Mouse (Mus musculus) cerebellum, adult 8-10 months (tissue): ENCODE data around the gene P2rx7.

Source experiments
- DNase-seq: peaks from one replicate; pipeline ENCODE4 v3.0.0; 2022

Gene P2rx7

DNA sequence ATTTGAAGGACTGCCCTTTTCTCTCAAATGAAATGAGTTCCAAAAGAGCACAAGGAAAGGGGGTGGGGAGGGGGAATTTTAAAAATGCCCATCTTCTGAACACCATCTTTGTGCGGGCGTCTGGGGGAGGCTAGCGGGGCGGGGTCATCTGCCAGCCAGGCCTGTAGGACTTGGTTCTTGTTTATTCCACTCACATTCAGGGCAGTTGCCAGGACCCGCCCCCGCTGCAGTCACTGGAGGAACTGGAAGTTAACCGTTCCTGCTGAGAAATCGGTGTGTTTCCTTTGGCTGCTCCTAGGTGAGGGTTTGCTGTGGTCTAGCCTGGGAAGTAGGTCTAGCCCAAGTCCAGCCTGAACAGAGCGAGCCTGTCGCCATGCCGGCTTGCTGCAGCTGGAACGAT is at the start of gene P2rx7:
P2rx7 (plus strand) TSS at position 211 of the 400 bp plus-strand sequence.
- DNase-seq = no peak

DNA sequence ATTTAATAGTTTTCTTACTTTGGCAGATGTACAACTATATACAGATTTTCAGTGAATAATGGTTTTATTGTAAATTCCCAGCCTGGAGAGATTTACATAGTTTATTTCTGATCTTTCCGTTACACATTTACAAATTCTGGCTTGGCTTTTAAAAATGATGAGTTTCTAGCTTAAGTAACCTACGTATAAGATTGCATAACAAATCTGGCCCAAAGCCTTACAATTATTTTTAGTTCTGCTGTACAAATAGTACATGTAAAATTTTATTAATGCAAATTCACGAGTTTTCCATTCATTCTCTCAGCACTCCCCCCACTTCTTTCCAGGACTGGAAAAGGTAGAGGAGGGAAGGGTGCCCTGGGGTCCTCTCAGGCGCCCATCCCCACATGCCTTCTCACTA is 48.2 kb upstream of the P2rx7 start:
- no peak for DNase-seq

DNA sequence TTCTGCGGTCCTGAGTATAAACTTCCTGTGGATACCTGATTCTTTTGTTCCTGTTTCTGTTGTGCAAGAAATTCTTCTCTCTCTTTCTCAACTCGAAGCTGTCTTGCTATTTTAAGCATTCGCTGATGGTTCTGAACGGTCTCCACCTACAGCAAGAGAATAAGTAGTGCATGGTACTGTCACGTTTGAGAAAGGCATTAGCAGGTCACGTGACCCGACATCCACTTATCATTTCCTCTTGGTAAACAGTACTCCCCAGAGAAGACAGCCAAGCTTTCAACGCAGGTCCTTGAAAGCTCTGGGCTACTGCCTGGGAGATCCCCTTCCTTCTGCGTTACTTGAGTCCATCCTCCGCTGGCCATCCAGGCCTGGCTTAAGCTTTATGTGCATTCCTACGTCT is 41.5 kb upstream of the P2rx7 start:
- DNase-seq = no peak

DNA sequence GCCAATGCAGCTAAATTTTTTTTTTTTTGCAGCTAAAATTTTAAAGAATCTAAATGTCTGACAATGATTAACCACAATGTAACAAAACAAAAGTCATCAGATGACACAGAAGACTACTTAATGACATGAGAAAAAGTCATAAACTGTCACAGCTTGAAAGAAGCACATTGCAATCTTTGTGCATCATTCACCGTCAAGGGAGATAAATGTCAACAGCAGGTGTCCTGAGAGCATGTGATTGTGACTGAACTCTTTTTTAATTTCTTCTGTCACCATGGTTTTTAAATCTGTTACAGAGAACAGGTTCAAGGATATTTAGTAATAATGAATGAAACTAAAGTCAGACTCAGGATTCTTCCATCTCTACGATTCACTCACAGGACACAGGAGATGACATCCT is 38.8 kb upstream of the P2rx7 start:
- DNase-seq = no peak

DNA sequence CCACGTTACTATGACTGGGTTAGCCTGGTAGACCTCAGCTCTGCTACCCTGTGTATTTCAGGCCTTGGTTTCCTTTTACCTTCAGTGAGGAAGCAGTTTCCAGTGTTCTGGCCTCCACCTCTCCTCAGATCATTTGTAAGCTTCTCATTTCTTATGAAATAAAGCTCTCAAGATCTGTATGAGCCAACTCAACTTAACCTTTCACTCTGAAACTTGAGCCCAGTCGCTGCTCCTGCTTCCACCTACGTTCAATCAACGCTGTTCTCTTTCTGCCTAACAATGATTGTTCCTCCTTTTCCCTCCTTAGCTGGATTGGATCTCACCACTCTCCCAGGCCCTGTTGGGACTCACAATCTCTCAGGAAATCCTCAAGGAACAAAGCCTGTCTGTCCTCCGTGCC is 32.1 kb upstream of the P2rx7 start:
- DNase-seq = no peak

DNA sequence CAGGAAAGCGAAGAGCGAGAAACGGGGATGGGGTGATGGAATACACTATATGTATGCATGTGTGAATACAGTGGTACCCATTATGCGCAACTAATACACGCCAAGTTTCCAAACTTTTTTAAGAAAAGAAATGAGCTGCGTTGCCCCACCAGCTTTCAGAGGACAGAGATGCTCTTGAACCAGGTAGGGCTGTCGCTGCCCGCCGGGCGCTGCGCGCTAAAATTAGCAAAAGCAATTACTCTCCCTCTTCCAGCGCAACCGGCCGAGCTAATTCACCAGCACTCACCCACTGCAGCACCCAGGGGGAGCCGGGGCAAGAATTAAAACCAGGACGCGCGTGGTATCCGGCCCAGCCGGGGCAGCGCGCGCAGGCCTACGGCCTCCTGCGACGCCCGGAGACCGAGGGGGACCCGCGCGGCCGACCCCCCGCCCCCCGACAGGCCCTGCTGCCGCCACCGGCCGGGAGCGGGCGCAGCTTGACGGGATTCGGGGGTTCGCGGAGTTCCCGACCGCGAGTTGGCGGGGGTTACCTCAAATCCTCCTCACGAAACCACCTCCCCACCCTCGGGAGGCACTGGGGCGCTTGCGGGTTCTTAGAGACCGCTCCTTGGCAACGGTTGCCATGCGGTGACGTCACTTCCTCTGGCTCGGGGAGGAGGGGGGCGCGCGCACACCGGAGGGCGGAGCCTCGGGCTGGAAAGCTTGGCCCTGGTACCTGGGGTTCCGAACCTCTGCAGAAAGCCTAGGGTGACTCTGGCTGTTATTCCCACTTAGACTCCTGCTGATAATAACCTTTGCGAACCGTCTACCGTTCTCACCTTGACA is 29.6 kb upstream of the P2rx7 start, which contains the start of gene Ift81:
Ift81 (minus strand) TSS at position 611 of the 825 bp plus-strand sequence.
- peak; percentile 97 for DNase-seq

DNA sequence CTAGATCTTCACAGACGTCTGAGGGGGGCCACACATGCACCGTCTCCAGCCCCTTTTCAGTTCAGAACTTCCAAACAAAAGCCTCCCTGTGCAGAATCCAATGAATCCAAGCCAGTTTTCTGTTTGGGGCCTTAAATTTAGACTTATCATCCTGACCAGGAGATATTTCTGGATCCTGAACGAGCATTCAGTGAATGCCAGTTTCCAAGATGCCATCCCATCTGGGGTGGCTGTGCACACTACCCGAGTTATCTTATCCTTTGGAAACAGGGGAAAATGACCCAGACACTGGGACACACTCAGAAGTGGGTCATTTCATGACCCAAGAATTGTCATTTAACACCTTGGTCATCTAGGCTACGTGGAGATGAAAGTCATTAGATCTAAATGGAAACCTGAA is 26.0 kb upstream of the P2rx7 start:
- no peak for DNase-seq

DNA sequence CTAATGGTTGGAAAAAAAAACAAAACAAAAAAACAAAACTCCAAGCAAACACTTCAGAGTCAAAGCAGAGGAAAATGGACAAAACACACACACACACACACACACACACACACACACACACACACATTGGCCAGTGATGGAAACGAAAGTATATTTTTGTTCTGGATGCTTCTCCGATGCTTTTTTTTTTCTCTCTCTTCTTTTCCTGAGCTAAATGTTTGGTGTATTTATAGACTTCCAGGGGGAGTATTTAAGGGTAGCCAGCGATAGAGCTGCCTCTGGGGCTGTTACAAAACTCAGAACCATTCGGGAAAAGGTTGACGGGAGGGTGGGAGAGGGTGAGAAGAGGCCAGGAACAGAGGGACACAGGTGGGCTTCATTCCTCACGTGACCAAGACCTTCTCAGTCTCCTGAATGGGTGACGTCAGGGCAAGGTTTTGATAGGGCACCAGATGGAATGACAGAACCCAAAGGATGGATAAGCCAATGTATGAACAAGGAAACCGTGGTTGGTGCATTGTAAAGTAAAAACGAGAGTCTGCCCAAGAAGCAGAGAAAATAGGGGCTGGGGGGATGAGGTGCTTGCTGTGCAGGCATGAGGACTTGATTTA is 23.9 kb upstream of the P2rx7 start:
- DNase-seq = no peak

DNA sequence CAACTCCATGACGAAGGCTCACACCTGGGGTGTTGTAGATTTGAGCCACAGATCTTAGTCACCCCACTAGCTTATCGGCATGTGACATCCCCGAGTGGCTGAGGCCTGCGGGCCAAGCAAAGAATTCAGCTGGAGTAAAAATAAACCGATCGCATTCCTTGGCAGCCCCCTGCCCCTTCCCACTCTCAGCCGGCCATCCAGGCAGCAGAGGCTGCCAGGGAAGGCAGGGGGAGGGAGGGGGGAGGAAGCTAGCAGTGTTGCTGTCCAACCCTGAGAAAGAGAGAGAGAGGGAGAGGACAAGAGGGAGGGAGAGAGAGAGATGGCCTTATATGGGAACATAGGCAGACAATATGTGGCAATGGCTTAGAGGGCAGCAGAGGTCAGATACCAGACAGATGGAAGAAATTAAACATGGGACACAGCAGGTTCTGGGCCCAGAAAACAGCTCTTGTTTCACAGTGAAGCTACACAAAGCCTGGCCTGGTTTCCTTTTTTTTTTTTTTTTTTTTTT is 22.3 kb upstream of the P2rx7 start:
- DNase-seq = no peak

DNA sequence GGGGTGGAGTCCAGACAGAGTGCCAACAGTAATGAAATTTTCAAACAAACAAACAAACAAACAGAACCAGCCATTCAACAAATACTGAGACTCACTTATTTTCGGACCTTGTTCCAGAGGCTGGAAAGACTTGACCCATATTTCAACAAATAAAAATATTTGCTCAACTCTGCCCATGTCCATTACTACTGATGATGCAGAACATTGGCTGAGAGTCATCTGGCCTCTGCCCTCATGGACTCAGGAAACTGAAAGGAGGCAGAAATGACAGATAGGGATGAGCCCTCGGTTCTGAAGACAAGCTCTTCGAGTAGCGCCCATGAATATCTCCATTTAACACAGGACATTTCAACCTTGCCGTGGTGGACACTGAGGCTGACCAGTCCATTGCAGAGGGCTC is 21.2 kb upstream of the P2rx7 start:
- no peak for DNase-seq

DNA sequence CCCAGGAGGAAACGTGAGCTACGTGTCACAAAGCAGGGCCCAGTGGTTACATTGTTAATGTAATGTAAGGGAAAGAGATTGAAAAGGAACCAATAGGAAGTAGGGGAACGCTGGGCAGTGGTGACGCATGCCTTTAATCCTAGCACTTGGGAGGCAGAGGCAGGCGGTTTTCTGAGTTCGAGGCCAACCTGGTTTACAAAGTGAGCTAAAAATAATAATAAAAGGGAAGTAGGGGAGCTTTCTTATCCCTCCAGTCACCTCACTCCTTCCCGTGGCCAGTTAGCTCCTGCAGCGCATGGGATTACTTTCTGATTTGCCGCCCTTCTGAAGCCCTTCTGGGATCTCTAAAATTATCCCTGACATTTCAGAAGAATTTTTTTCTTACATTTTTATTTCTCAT is 19.9 kb upstream of the P2rx7 start:
- no peak for DNase-seq

DNA sequence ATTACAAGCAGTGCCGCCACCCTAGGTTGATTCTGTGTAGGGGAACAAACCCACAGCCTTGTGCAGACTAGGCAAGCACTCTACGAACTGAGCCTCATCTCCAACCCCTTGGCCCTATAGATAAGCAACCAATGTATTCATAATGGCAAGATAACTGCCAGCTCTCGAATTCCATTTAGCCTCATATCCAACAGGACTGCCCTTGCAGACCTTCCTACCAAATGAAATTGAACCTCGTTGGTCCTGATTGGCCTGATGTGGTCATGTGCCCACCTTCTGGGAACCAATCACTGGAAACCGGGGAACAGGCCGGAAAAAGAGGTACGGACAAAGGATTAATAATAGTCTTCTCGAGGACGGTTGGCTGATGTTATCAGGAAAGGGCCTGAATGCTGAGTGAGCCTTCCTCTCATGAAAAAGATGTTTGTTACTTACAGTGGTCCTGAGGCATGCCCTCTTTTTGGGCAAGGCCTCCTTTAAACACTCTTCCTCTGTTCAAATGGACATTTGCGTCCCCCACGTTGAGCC is 18.7 kb upstream of the P2rx7 start:
- no peak for DNase-seq

DNA sequence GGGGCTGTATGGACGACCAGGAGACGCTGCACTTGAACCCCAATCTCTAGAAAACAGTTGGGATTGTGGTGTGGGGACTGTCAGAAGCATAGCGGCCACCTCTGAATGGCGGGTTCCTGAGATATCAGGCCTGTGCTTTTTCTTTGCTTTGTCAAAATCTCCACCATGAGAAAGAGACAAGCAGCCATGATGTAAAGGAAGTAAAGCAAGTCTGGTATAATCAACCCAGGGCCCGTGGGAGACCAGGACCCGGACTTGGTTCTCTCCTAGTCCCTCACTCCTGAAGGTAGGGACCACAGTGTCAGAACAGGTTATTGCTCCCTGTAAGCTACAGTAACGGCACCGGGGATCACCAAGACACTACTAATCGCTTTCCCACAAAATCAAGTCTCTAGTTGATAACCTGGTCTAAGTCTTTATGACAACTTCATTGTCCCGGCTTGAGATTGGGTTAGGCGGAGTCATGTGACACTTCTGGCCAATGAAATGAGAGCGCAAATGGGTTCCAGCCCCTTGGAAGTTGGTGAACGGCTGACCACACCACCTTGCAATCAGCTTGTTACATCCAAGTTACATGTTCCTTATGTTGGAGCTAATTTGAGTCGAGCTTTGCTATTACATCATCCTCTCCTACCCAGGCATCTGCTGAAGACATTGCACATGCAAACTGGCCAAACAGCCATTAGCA is 18.0 kb upstream of the P2rx7 start:
- DNase-seq = no peak

DNA sequence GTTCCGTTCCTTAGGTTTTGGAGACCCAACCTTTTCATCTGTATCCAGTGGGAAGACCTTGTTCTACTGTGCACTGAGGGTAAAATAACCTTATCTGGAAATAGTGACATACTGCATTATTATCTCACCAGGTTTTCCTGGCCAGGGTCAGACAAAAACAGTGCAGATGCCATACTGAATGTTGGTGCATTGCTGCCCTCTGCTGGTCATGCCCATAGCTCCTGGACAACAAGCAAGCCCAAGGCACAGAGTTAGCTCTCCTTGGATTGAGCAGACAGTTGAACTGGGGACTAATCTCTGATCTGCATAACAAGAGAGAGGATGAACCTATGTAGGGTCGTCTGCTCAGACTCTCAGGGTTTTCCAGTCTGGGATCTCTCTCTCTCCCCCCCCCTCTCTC is 16.5 kb upstream of the P2rx7 start:
- peak; percentile 92 for DNase-seq

DNA sequence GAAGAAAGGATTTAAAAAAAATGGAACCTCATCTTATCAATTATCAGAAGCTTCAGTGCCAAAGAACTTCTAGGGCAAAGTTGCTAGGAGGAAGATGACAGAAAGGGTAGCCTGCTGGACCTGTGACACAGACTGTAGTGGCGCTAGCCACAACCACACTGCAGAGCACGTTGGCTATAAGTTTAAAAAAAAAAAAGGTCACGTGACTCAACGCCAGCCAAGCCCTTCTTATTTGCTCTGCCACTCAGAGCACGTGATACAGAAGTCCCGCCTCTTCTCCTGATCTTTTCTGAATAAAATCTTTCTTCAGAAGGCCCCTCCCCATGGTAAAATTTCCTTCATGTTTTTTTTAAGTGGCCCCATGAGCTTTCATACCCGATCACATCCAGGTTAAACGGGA is 8.5 kb upstream of the P2rx7 start:
- DNase-seq = no peak

DNA sequence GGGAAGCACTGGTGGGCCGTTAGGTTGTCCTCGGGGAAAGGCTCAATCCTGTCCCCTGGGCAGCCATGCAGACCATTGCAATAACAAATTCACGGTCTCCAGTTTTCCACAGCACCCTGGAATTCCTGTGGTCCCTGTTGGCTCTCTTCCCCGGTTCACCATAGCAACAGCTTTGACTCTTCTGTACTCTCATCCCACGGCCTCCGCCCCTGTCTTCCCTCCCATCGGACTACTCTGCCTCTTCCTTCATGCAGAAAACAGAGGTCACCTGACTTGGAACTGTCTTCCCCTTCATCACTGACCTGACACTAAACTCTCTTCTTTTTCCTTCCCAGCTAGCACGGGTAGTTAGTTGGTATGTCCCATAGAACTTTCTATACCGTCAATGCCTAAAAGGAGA is 7.4 kb upstream of the P2rx7 start:
- no peak for DNase-seq

DNA sequence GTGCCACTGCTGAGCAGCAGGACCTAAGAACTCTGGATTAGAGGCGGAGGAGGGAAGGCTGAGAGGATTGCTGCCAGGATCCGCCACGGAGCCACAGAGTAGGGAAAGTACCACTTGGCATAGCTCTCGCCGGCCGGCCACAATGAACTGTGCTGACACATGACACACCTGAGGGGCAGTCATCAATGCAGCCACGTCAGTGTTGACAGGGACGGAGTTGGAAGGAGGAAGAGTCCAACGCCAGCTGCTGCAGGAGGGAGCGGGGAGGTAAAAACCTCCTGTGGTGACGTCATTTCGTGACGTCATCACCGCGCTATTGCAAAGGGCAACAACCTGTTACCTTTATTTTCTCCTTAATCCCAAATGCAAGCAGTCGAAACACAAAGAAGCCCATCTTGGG is 6.8 kb upstream of the P2rx7 start:
- DNase-seq = no peak

DNA sequence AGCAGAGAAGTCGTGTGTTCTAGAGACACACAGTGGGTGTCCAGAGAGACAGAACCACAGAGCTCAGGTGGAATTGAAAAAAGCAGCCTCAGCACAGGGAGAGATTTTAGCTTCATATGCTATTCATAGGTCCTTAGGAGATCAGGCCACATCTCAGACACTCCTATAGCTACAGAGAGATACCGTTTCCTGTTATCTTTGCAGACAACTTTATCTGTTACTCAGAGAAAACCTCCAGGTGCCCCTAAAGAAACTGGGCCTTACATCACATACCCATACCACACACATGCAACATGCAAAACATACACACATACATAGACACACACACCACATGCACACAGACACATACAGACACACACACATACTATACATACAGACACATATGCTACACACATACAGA is 5.4 kb upstream of the P2rx7 start:
- no peak for DNase-seq

DNA sequence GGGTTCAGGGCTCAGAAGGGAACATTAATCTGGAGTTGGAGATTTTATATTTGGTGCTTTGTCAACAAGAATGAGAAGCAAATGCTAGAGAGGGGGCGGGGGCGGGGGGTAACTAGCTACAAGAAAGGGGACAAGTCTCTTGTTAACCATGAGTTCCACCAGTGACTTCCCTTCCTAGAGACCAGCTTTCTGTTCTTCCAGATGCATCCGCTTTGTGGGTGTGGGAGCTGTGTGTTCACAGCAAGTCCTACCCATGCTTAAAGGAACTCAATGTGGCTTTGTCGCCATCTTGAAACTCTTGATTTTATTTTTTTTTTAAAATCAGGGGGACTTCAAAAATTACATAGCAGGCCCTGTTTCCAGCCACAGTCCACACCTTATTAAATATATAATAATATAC is 4.2 kb upstream of the P2rx7 start:
- DNase-seq = no peak

DNA sequence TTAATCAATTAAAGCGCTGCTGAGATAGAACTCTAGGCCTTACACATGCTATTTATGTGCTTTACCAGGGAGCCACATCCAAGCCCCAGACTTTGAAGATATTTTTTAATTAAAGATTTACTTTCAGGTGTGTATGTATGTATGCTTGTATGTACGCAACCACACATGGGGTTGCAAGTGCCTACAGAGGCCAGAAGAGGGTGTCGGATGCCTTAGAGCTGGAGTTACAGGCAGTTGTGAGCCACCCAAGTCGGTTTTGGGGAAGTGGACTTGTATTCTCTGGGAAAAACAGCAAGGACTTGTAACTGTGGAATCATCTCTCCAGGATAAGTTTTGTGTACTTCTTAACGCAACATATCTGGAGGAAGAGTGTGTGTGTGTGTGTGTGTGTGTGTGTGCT is 3.7 kb upstream of the P2rx7 start:
- DNase-seq = no peak

DNA sequence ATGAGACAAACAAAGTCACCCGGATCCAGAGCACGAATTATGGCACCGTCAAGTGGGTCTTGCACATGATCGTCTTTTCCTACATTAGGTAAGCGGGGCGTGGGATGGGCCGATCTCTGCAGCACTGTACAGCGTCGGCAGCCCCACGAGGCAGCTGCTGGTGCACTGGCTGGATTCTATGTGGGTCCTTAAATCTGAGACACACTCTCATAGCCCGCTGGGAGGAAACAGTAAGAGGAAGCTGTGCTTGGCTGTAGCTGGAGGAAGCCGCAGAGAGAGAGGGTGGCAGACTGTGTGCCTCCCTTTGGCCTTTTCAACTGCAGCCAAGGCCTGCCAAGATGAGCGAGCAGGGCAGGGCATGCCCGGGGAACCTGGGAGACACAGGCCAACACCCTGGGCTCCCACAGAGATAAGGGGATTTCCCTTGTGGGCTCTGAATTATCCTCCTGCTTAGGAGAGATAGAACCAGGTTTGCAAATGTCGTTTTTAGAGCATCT is 448 bp downstream of the P2rx7 start:
- peak; percentile 32 for DNase-seq

DNA sequence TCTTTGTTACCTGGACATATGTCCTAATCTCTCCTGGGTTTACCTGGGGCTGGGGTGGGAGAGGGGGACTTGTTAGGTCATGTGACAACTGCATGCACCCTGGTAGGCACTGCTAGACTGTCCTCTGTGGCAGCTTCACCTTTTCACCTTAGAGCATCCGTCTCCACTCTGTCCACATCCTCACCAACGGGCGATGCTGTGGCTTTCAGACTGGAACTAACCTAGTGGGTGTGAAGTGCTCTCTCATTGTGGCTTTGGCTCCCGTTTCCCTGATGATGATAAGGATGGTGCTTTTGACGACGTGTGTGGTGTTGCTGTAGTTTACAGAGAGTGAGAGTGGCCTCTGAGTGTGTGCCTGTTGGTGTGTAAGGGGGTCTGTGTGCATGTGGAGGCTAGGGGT is 1.6 kb downstream of the P2rx7 start:
- no peak for DNase-seq

DNA sequence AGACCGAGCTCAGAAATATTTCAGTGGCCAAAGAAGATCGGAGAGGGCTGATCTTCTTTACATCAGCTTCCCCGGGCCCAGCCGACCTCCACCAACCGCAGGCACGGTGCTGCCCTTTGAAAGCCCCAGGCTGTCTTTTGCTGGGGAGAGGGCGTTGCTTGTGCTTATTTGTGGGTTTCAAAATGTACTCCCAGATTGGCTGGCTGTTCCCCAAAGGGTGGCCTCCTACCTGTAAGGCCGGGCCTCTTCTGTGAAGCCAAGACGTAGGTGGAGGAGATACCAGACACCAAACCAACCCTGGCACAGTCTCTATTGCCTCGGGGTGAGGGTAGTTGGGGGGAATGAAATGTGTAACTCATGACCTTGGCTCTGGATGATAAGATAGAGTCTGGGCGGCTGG is 2.3 kb downstream of the P2rx7 start:
- no peak for DNase-seq
